In the genomic region with DNA sequence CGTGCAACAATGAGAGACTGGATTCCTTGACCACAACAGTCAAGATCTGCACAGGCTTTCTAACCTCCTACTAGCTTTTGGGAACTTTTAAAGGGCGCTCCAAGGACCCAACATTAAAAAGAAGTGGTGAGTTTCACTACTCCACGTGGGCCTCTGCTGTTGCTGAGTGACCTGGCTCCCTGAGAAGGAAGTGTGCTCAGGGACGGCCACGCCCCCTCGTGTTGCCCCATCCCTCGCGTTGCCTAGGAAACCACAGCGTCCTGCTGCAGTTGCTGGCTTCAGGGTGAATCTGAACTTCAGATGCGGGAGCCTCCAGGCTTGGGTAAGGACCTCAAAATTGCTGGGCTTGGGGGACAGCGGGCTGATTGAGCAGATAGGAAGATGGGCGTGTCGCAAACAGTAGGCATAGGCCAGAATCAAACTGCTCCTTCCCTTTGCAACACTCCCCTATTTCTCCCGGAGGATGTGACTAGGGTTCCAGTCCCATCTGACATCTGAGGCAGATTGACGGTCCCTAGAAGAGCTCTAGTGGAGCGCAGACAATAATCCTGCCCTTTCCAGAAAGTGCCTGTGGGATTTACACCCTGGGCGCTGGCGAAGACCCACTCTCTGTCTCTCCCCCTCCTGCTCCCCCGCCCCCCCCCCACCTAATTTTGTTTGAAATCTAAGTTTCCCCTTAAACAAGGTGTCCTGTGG, we compare ENCODE assay signal across 8 mouse cellular contexts. TPM values are rescaled to one million over a fixed set of nuclear protein-coding genes. Genes with fewer than 3 reads are reported as not detected.
DNase-seq lines count a peak whose midpoint lies in the region; ATAC-seq and TF ChIP-seq lines count a peak whose summit lies in the region.

Gene Ccdc180, plus strand, starts transcription at position 238 of the 696 bp plus-strand sequence.

- no peak for TF ChIP-seq CTCF in brain, embryonic 14.5 days (IDR thresholded peaks at IDR 0.05; ENCODE audit: borderline replicate concordance, extremely low read depth, insufficient read depth, insufficient read length)

- H3K4me3 ChIP-seq in intestine, embryonic 14.5 days (ENCODE audit: low read depth, low read length), result no peak within 1 kb of the TSS

- no peak for TF ChIP-seq POLR2A in brain, embryonic 14.5 days (IDR thresholded peaks at IDR 0.05; ENCODE audit: borderline replicate concordance, extremely low read depth, insufficient read depth, insufficient read length, poor library complexity, severe bottlenecking)

- ATAC-seq in intestine, embryonic 14.5 days (replicated peaks; ENCODE audit: low FRiP score, low TSS enrichment, low read depth), result no peak
- peak; percentile 75 for ATAC-seq in megakaryocyte-erythroid progenitor cell, adult 5-6 weeks (replicated peaks; ENCODE audit: low FRiP score, low TSS enrichment, poor library complexity, severe bottlenecking)

- no peak within 1 kb of the TSS for H3K9ac ChIP-seq in intestine, embryonic 14.5 days (ENCODE audit: low read length)

- peak; percentile 46 for DNase-seq in MEL-GATA-1-ER (ENCODE audit: extremely low read depth, low read depth)
- peak; percentile 83 for DNase-seq in brain, embryonic 14.5 days (ENCODE audit: low read depth)
- peak; percentile 43 for DNase-seq in gastrocnemius, postnatal 10 days
- DNase-seq in intestine, embryonic 14.5 days (ENCODE audit: low spot score), result peak; percentile 83
- DNase-seq in left cerebral cortex, postnatal 10 days (ENCODE audit: extremely low spot score in 1 of 2, low spot score in 2 of 2), result peak; percentile 19 to 82
- DNase-seq in right cerebral cortex, postnatal 4 days, result peak; percentile 40
- no peak for DNase-seq in cerebellum, adult 8-10 months

- H3K36me3 ChIP-seq in intestine, embryonic 14.5 days (ENCODE audit: control insufficient read depth, insufficient read depth, low read length), result no peaks in the 10 kb centered on the region

- intact Hi-C loops in left cerebral cortex, postnatal 10 days (cut with DNase I), result no loop called here

- no peaks in the 10 kb centered on the region for H3K4me1 ChIP-seq in intestine, embryonic 14.5 days (replicated peaks; ENCODE audit: control insufficient read depth, insufficient read depth, low read length)

- no peak within 1 kb of the TSS for H3K27ac ChIP-seq in intestine, embryonic 14.5 days (ENCODE audit: low read depth)

- WGBS in intestine, embryonic 14.5 days, result 17% methylated on average over 19 of the region's 19 CpGs

- no peak within 1 kb of the TSS for H3K4me2 ChIP-seq in intestine, embryonic 14.5 days (ENCODE audit: low read length)

- no peaks in the 10 kb centered on the region for H3K27me3 ChIP-seq in intestine, embryonic 14.5 days (replicated peaks; ENCODE audit: control insufficient read depth, insufficient read depth, low read length)

- no peaks in the 10 kb centered on the region for H3K9me3 ChIP-seq in intestine, embryonic 14.5 days (ENCODE audit: control insufficient read depth, low read length)

RNA-seq across cellular contexts. Expression of gene Ccdc180, which starts in this region (rescaled TPM):
- polyA plus RNA-seq in brain, embryonic 14.5 days (2012; rRNA removed), result 0.21 and 0.41 TPM in 2 replicates
- not detected for total RNA-seq in gastrocnemius, postnatal 10 days (2021)
- 0.04 TPM in 1 of 2 replicates, not detected in the other for polyA plus RNA-seq in intestine, embryonic 14.5 days (2014; fragmentation: Nextera tagmentation; extraction: Ambion mirVana)
- total RNA-seq in left cerebral cortex, postnatal 10 days (2021), result under 1 TPM; 0.08 to 0.21 TPM
- total RNA-seq in megakaryocyte-erythroid progenitor cell, adult 5-6 weeks (2014; fragmentation: Nextera tagmentation), result 0.96 TPM in 1 of 2 replicates, not detected in the other
- total RNA-seq in megakaryocyte-erythroid progenitor cell, adult 5-6 weeks (2017), result not detected in 2 replicates

Comparison
In these comparisons a context has a peak if more than half of its experiments do, and no peak if none do; other contexts are left out.
1. Peak in DNase-seq in brain, embryonic 14.5 days; RNA of the gene not detected or under 1 TPM.
2. Peak in DNase-seq in gastrocnemius, postnatal 10 days; RNA of the gene not detected or under 1 TPM.
3. Peak in DNase-seq in intestine, embryonic 14.5 days; RNA of the gene not detected or under 1 TPM.
4. Peak in DNase-seq in left cerebral cortex, postnatal 10 days; RNA of the gene not detected or under 1 TPM.
5. Peak in ATAC-seq in megakaryocyte-erythroid progenitor cell, adult 5-6 weeks; RNA of the gene not detected or under 1 TPM.